Mouse (Mus musculus) adrenal gland, postnatal 0 days (tissue): Measurements from ENCODE around the gene Fam168a. TPM values are rescaled to one million over a fixed set of nuclear protein-coding genes. Genes with fewer than 3 reads are reported as not detected.

ENCODE experiments used
- microRNA-seq: library from miRNA; unstranded; fragments of <30 nt; microRNA quantifications from one replicate; pipeline ENCODE4, GENCODE M21; 2016; ENCODE audit warnings: borderline replicate concordance; ENCODE audit not compliant: insufficient number of aligned reads
- polyA plus RNA-seq: library from polyadenylated mRNA; unstranded; fragments of >200 nt; fragmentation: Nextera tagmentation; extraction: Ambion mirVana; gene quantifications from 2 replicates; pipeline ENCODE4 v1.2.1, GENCODE M21; 2015

Gene Fam168a
- 22.6 and 29.2 TPM in 2 replicates for polyA plus RNA-seq

DNA sequence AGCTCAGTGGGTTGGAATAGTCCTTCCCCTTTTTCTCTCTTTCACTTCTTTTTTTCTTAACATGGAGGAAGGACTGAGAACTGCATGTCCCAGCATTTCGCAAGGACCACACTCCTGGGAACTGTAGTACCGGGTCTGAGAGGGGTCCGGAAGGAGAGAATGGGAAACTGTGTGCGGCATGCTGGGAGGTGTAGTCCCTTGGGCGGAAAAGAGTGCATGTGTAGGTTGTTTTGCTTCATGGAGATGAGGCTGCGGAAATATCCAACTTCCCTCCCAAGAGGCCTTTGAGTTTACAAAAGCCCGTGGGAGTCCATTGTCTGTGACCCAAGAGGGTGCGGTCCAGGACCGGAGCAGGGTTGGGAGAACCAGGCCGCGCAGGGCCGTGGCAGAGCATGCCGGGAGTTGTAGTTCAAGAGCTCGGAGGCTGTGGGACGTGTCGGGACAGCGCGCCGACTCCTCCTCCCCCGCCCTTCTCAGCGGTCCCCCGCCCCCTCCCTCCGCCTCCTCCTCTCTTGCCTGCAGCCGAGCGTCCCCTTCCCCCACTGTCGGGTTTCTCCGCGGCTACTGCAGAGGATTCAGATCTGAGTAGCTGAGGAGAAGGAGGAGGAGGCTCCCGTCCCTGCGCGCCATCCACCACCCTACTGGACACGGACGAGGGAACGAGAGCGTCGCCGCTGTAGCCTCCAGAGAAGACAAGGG, at the start of gene Fam168a:
TSS of gene Fam168a (plus strand) at position 493 of the 699 bp plus-strand sequence.

DNA sequence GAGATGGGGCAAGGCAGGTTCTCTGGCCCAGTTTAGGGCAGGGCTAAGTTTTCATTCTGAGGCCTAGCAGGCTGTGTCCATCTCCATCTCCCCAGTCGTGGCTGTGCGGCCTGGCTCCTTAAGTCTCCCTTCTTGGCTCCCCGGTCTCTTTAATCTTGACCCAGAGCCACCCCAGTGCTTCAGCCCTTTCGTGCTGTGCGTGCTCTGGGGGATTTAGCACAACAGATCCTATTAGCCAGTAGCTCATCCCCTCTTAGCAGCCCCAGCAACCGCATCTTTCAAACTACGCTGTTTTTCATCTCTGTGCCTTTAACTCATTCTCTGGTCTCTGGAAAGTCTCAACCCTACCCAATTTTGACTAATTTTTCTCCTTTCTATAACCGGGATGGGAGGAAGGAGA, 44.2 kb upstream of the Fam168a start, which contains the start of gene Plekhb1:
TSS of gene Plekhb1 (minus strand) at position 184 of the 400 bp plus-strand sequence.

DNA sequence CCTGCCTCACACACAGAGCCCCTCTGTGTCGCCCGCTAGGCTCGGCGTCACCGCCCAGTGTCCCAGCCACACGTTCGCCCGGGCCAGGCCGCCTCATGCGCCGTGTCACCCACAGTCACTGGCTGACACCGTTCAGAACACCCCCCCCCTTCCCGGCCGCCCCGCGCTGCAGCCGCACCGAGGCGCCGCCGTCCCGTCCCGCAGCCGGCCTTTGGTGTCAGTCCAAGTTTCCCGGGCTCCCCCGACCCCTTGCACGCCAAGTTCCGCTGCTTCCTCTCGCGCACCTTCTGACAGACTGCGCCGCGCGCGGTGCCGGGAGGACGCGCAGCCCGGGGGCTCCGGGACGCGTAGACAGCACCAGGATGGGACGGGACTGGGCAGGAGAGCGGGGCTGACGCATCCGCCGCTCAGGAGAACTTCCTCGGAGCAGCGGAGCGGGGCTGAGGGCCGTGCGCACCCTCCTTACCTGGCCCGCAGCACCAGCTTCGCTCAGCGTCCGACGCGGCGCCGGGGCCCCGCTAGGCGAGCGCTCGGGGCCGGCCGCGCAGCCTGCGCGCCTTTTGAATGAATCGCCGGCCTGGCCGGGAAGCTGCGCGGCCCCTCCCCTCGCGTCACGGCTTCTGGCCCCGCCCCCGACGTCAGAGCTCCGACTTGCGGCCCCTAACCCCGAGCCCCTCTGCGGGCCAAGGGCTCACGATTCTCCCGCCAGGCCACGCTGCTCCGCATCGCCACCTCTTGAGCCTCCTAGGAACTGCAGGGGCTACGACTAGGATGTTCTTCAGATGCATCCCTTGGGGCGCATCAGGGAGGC, 156.6 kb downstream of the Fam168a start, which contains the start of gene Relt:
TSS of gene Relt (minus strand) at position 619 of the 811 bp plus-strand sequence.

Small RNAs within 50 kb of the gene (microRNA-seq; reads per million reads assigned to microRNA genes)
- 127 reads per million, percentile 46 among the genes with 10 or more reads in this experiment for gene Mir3102

Other genes with a start within 250 kb of the Fam168a start
- 0.76 and 1.1 TPM in 2 replicates for gene Ucp3, start 233.6 kb upstream of the Fam168a start, polyA plus RNA-seq
- 205 and 275 TPM in 2 replicates for gene Ucp2, start 213.3 kb upstream of the Fam168a start, polyA plus RNA-seq
- 0.30 and 0.48 TPM in 2 replicates for gene Dnajb13, start 191.7 kb upstream of the Fam168a start, polyA plus RNA-seq
- 10.5 and 14.4 TPM in 2 replicates for gene Coa4, start 169.6 kb upstream of the Fam168a start, polyA plus RNA-seq
- 74.6 and 94.8 TPM in 2 replicates for gene Rab6a, start 99.2 kb upstream of the Fam168a start, polyA plus RNA-seq
- 102 and 107 TPM in 2 replicates for gene Mrpl48, start 98.3 kb upstream of the Fam168a start, polyA plus RNA-seq
- gene Plekhb1, start 44.2 kb upstream of the Fam168a start, polyA plus RNA-seq: 13.7 and 19.6 TPM in 2 replicates
- 1.4 and 2.8 TPM in 2 replicates for gene Relt, start 156.8 kb downstream of the Fam168a start, polyA plus RNA-seq
- 10.3 and 13.5 TPM in 2 replicates for gene Arhgef17, start 225.5 kb downstream of the Fam168a start, polyA plus RNA-seq